Mouse (Mus musculus): ENCODE data around the gene Gm42420. TPM values are rescaled to one million over a fixed set of nuclear protein-coding genes. Genes with fewer than 3 reads are reported as not detected.

The Gm42420 gene
- polyA plus RNA-seq, 1 experiment from 2014 or later: 0.74 TPM

Other genes with a start within 250 kb of the Gm42420 start
- 38.8 and 41.0 TPM in 2 replicates for gene Slc37a3, start 208.1 kb upstream of the Gm42420 start, polyA plus RNA-seq (2016; fragmentation: Nextera tagmentation; extraction: Ambion mirVana)
- 0.48 and 0.67 TPM in 2 replicates for gene Rab19, start 204.6 kb upstream of the Gm42420 start, polyA plus RNA-seq (2016; fragmentation: Nextera tagmentation; extraction: Ambion mirVana)
- 62.1 and 65.2 TPM in 2 replicates for gene Mkrn1, start 165.3 kb upstream of the Gm42420 start, polyA plus RNA-seq (2016; fragmentation: Nextera tagmentation; extraction: Ambion mirVana)
- 32.8 and 33.4 TPM in 2 replicates for gene Dennd2a, start 27.9 kb upstream of the Gm42420 start, polyA plus RNA-seq (2016; fragmentation: Nextera tagmentation; extraction: Ambion mirVana)
- gene Adck2, start 11.9 kb upstream of the Gm42420 start, polyA plus RNA-seq (2016; fragmentation: Nextera tagmentation; extraction: Ambion mirVana): 19.1 and 22.1 TPM in 2 replicates
- gene Ndufb2, start 6.8 kb downstream of the Gm42420 start, polyA plus RNA-seq (2016; fragmentation: Nextera tagmentation; extraction: Ambion mirVana): 253 and 270 TPM in 2 replicates
- 18.6 and 18.8 TPM in 2 replicates for gene Braf, start 139.7 kb downstream of the Gm42420 start, polyA plus RNA-seq (2016; fragmentation: Nextera tagmentation; extraction: Ambion mirVana)
- 186 and 196 TPM in 2 replicates for gene Mrps33, start 225.2 kb downstream of the Gm42420 start, polyA plus RNA-seq (2016; fragmentation: Nextera tagmentation; extraction: Ambion mirVana)